Mouse (Mus musculus) liver, adult 2 months (tissue): ENCODE measurements around the gene a.
"Not testable (repeated sequence)": the region's sequence is repeated elsewhere in the genome, so short reads cannot be mapped to it uniquely, and the experiment has no call there.

Source experiments
- CTCF ChIP-seq: fragments of 200-500 bp; IDR thresholded peaks from 2 replicates; pipeline ENCODE4 v1.5.1; 2011; ENCODE audit warnings: low read depth, low read length, control low read depth
- POLR2A ChIP-seq: fragments of 200-500 bp; IDR thresholded peaks from 2 replicates; pipeline ENCODE4 v1.6.1; 2011; ENCODE audit warnings: low read length, control low read depth; ENCODE audit not compliant: insufficient read depth; ENCODE audit errors: extremely low read depth

- TF ChIP-seq CTCF, POLR2A: not testable (repeated sequence)
These were observed 178.7 kb downstream of the a start for GRCm38 (mm10) chr2:154969740-154970397.
